Mouse (Mus musculus): ENCODE results near the gene Vstm2l. TPM values are rescaled to one million over a fixed set of nuclear protein-coding genes. Genes with fewer than 3 reads are reported as not detected.
A peak's percentile ranks its signal among the peaks of the same experiment; 100 is the strongest.

Vstm2l gene
- polyA plus RNA-seq, 1 experiment from 2014 or later, result 0.73 TPM

DNA sequence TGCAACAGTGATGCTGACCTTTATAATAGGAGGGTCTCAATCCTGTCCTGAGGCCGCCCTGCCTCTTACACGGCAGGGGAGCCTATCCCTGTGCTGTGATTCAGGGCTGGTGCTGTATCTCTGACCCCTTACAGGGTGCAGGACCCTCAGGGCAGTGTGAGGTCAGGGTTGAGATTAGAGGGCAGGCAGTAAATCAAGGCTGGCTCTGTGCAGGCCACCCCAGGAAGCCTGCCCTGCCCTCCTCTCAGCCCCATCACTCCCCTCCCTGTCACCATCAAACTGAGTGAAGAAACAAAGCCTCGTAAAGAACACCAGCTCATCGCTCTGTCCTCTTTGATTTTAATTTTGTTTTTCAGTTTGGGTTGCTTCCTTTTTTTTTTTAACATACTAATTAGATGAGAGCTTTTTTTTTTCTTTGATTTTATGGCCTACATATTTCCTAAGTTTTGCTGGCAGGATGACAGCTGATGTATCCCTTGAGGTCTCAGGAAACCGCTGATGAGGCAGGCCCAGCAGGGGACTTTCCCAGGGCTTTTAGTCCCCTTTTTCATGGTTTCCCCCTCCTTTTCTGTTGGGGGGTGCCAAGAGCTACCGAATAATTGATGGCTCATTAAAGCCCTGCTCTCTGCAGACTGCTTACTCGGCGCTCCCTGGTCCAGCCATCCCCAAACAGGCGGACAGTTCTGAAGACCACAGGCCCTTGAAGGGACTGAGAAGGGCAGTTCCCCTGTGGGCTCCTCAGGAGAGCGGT lies 27.0 kb upstream of the Vstm2l start:
- H3K9me3 ChIP-seq (ENCODE audit: control insufficient read depth, low read length), result no peaks in the 10 kb centered on the region
- no peak overlapping the region for H3K27ac ChIP-seq (ENCODE audit: low read depth)
- no peak overlapping the region for H3K4me3 ChIP-seq (ENCODE audit: low read depth, low read length)
- no peak overlapping the region for H3K4me2 ChIP-seq (ENCODE audit: low read length)
- DNase-seq (ENCODE audit: low spot score) (no peak), ATAC-seq (replicated peaks; ENCODE audit: low FRiP score, low TSS enrichment, low read depth) (no peak)
- H3K4me1 ChIP-seq (replicated peaks; ENCODE audit: control insufficient read depth, insufficient read depth, low read length), result peaks cover 23% of the 10 kb centered on the region
- H3K9ac ChIP-seq (ENCODE audit: low read length), result no peak overlapping the region
- WGBS, result 34% methylated on average over 10 of the region's 10 CpGs
- peaks cover 14% of the 10 kb centered on the region for H3K36me3 ChIP-seq (ENCODE audit: control insufficient read depth, insufficient read depth, low read length)
- no peaks in the 10 kb centered on the region for H3K27me3 ChIP-seq (replicated peaks; ENCODE audit: control insufficient read depth, insufficient read depth, low read length)

- Histone ChIP-seq H3K27me3 (replicated peaks; ENCODE audit: control insufficient read depth, insufficient read depth, low read length) (no peaks in the 10 kb centered on the region), H3K27ac (ENCODE audit: low read depth) (no peak overlapping the region), H3K36me3 (ENCODE audit: control insufficient read depth, insufficient read depth, low read length) (no peaks in the 10 kb centered on the region), H3K4me2 (ENCODE audit: low read length) (no peak overlapping the region), H3K4me1 (replicated peaks; ENCODE audit: control insufficient read depth, insufficient read depth, low read length) (peaks cover 23% of the 10 kb centered on the region), H3K9me3 (ENCODE audit: control insufficient read depth, low read length) (no peaks in the 10 kb centered on the region), H3K4me3 (ENCODE audit: low read depth, low read length) (no peak overlapping the region), H3K9ac (ENCODE audit: low read length) (no peak overlapping the region)
- ATAC-seq (replicated peaks; ENCODE audit: low FRiP score, low TSS enrichment, low read depth), result no peak
- DNase-seq (ENCODE audit: low spot score), result no peak
- WGBS, result 64% methylated on average over 6 of the region's 6 CpGs
These were observed 23.3 kb upstream of the Vstm2l start for GRCm38 (mm10) chr2:157891166-157891565.

DNA sequence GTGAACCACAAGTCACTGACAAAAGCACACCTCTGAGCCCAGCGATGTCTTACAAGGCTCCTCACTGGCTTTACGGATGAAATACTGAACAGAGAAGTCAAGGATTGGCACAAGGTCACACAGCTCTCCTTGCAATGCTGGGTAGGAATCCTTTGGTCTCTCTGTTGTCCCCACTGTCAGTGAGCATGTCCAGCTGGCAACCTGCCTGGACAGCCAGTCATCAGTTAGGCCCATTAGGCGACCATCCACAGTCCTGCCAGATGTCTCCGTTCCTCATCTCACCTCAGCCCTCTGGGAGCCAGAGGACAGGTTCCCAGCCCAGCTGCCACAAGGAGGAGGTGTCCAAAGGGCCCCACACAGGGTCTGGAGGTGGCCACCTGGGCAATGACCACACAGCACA lies 17.3 kb upstream of the Vstm2l start:
- Histone ChIP-seq H3K4me3 (ENCODE audit: low read depth, low read length) (no peak overlapping the region), H3K36me3 (ENCODE audit: control insufficient read depth, insufficient read depth, low read length) (no peaks in the 10 kb centered on the region), H3K4me2 (ENCODE audit: low read length) (no peak overlapping the region), H3K27ac (ENCODE audit: low read depth) (no peak overlapping the region), H3K27me3 (replicated peaks; ENCODE audit: control insufficient read depth, insufficient read depth, low read length) (0 out of 2 replicates have a peak, but pooled peaks cover 3% of the 10 kb centered on the region), H3K4me1 (replicated peaks; ENCODE audit: control insufficient read depth, insufficient read depth, low read length) (no peaks in the 10 kb centered on the region), H3K9ac (ENCODE audit: low read length) (no peak overlapping the region), H3K9me3 (ENCODE audit: control insufficient read depth, low read length) (no peaks in the 10 kb centered on the region)
- DNase-seq (ENCODE audit: low spot score) (no peak), ATAC-seq (replicated peaks; ENCODE audit: low FRiP score, low TSS enrichment, low read depth) (no peak)
- 76% methylated on average over 4 of the region's 4 CpGs for WGBS

DNA sequence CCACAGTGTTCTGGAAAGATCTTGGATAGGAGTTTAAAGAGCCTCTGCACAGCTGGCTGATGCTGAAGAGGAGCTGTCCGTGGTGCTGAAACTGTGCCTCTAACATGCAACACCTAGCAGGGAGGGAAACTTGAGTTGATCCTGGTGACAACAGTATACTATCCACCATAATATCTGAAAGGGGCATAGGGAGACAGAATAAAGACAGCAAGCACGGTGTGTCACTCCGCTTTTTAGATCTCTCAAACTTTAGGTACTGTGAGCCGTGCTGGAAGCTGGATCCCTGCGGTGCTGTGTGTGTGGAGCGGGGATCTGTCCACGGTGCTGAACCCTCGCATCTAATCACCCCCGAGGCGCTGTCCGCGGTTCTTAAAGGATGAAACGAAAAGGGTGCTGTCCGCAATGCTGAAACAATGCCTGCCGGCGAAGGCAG lies 1.2 kb upstream of the Vstm2l start:
- Histone ChIP-seq H3K4me1 (replicated peaks; ENCODE audit: control insufficient read depth, insufficient read depth, low read length) (0 out of 2 replicates have a peak, but pooled peaks cover 3% of the 10 kb centered on the region), H3K4me2 (ENCODE audit: low read length) (no peak overlapping the region), H3K4me3 (ENCODE audit: low read depth, low read length) (no peak overlapping the region), H3K9ac (ENCODE audit: low read length) (no peak overlapping the region), H3K27ac (ENCODE audit: low read depth) (no peak overlapping the region), H3K27me3 (replicated peaks; ENCODE audit: control insufficient read depth, insufficient read depth, low read length) (peaks cover 45% of the 10 kb centered on the region), H3K36me3 (ENCODE audit: control insufficient read depth, insufficient read depth, low read length) (no peaks in the 10 kb centered on the region), H3K9me3 (ENCODE audit: control insufficient read depth, low read length) (no peaks in the 10 kb centered on the region)
- 1% methylated on average over 16 of the region's 16 CpGs for WGBS
- ATAC-seq (replicated peaks; ENCODE audit: low FRiP score, low TSS enrichment, low read depth) (peak; percentile 79), DNase-seq (ENCODE audit: low spot score) (peak; percentile 100)

DNA sequence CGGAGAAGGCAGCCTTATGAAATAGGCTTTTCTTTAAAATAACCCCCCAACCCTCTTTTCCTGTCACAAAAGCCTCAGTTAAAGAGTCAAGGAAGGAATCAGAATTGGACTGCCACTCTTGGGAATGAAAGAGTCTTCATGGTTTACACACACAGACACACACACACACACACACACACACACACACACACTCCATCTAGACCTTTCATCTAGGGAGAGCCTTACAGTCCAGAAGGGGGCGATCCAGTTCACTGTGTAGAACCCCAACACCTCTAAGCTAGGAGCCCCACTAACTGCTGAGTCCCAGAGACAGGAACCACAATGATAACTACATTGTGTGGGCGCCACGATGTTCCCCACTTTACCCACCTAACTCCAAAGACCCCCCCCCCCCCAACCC lies 748 bp upstream of the Vstm2l start:
- no peaks in the 10 kb centered on the region for H3K9me3 ChIP-seq (ENCODE audit: control insufficient read depth, low read length)
- 2% methylated on average over 4 of the region's 4 CpGs for WGBS
- H3K9ac ChIP-seq (ENCODE audit: low read length), result no peak overlapping the region
- no peaks in the 10 kb centered on the region for H3K36me3 ChIP-seq (ENCODE audit: control insufficient read depth, insufficient read depth, low read length)
- no peak overlapping the region for H3K27ac ChIP-seq (ENCODE audit: low read depth)
- DNase-seq (ENCODE audit: low spot score), result no peak
- peaks cover 45% of the 10 kb centered on the region for H3K27me3 ChIP-seq (replicated peaks; ENCODE audit: control insufficient read depth, insufficient read depth, low read length)
- no peak overlapping the region for H3K4me3 ChIP-seq (ENCODE audit: low read depth, low read length)
- H3K4me1 ChIP-seq (replicated peaks; ENCODE audit: control insufficient read depth, insufficient read depth, low read length), result 0 out of 2 replicates have a peak, but pooled peaks cover 3% of the 10 kb centered on the region
- no peak overlapping the region for H3K4me2 ChIP-seq (ENCODE audit: low read length)
- ATAC-seq (replicated peaks; ENCODE audit: low FRiP score, low TSS enrichment, low read depth), result no peak

DNA sequence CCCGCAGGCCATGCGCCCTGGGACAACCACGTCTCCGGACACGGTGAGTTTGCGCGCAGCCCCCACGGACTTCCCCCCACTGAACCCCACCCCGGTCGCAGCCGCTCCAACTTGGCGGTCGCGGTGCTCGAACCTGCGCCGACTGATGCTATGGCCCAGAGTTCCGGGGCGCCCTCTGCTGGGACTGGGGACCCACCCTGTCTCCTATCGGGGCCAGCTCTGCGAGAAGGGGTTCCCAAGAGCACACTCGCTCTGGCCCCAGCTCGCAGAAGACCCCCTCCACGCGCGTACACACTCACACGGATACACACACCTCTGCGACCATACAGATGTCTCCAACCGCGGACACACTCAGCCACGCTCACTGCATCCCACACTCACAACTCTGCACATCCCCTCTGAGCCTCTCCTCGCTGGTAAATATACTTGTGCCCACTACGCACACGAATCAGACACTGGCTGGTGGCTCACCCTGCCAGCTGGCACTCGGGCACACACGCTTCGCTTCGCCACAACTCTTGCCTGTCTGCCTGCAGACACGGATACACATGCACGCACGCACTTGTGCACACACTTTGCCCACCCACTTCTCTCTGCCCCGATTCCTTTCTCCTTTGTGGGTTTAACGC lies 550 bp downstream of the Vstm2l start:
- WGBS, result 36% methylated on average over 43 of the region's 43 CpGs
- peak overlapping the region; percentile 51 for H3K4me2 ChIP-seq (ENCODE audit: low read length)
- H3K4me1 ChIP-seq (replicated peaks; ENCODE audit: control insufficient read depth, insufficient read depth, low read length), result 0 out of 2 replicates have a peak, but pooled peaks cover 3% of the 10 kb centered on the region
- H3K4me3 ChIP-seq (ENCODE audit: low read depth, low read length), result peak overlapping the region; percentile 33
- H3K27ac ChIP-seq (ENCODE audit: low read depth), result no peak overlapping the region
- DNase-seq (ENCODE audit: low spot score) (no peak), ATAC-seq (replicated peaks; ENCODE audit: low FRiP score, low TSS enrichment, low read depth) (no peak)
- peaks cover 47% of the 10 kb centered on the region for H3K27me3 ChIP-seq (replicated peaks; ENCODE audit: control insufficient read depth, insufficient read depth, low read length)
- H3K9ac ChIP-seq (ENCODE audit: low read length), result no peak overlapping the region
- H3K9me3 ChIP-seq (ENCODE audit: control insufficient read depth, low read length), result no peaks in the 10 kb centered on the region
- H3K36me3 ChIP-seq (ENCODE audit: control insufficient read depth, insufficient read depth, low read length), result no peaks in the 10 kb centered on the region

DNA sequence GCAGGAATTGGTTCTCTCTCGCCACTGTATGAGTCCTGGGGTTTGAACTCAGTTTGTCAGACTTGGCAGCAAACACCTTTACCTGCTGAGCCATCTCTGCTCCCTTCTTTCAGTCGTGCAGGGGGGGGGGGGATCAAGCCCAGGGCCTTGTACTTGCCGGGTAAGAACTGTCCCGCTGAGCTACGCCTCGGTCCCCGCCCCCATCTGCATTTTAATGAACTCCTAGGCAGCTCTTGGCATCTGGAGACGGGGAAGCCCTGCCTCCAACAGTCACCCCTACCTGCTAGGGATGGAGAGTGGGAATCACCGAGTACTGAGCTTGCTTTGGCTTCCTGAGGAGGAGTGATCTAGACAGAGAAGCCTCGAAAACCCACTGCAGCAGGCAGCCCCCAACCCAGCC lies 4.1 kb downstream of the Vstm2l start:
- H3K27ac ChIP-seq (ENCODE audit: low read depth), result no peak overlapping the region
- H3K27me3 ChIP-seq (replicated peaks; ENCODE audit: control insufficient read depth, insufficient read depth, low read length), result peaks cover 46% of the 10 kb centered on the region
- H3K36me3 ChIP-seq (ENCODE audit: control insufficient read depth, insufficient read depth, low read length), result no peaks in the 10 kb centered on the region
- WGBS, result 8% methylated on average over 10 of the region's 10 CpGs
- DNase-seq (ENCODE audit: low spot score) (no peak), ATAC-seq (replicated peaks; ENCODE audit: low FRiP score, low TSS enrichment, low read depth) (no peak)
- H3K9me3 ChIP-seq (ENCODE audit: control insufficient read depth, low read length), result no peaks in the 10 kb centered on the region
- H3K4me2 ChIP-seq (ENCODE audit: low read length), result no peak overlapping the region
- no peak overlapping the region for H3K9ac ChIP-seq (ENCODE audit: low read length)
- no peak overlapping the region for H3K4me3 ChIP-seq (ENCODE audit: low read depth, low read length)
- H3K4me1 ChIP-seq (replicated peaks; ENCODE audit: control insufficient read depth, insufficient read depth, low read length), result 0 out of 2 replicates have a peak, but pooled peaks cover 3% of the 10 kb centered on the region

DNA sequence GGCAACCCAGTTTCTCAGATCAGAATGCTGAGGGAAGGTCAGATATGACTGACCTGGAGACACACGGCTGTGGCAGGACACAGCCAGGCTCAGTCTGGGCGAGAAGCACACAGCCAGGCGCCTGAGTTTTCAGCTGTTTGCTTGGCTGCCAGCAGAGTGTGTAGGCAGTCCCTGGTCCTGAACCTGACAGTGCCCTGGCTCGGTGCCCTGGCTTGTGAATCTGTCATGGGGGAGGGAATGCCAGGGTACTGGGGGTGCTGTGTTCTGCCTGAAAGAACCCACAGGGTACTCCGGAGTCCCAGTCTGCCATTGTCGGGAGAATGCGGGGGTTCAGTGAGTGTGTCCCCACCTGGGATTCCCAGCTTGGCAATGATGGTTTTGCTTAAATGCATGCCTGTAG lies 7.1 kb downstream of the Vstm2l start:
- Histone ChIP-seq H3K4me3 (ENCODE audit: low read depth, low read length) (no peak overlapping the region), H3K4me2 (ENCODE audit: low read length) (no peak overlapping the region), H3K9ac (ENCODE audit: low read length) (no peak overlapping the region), H3K27me3 (replicated peaks; ENCODE audit: control insufficient read depth, insufficient read depth, low read length) (peaks cover 16% of the 10 kb centered on the region; the same call in 1 of the 2 replicates), H3K27ac (ENCODE audit: low read depth) (no peak overlapping the region), H3K4me1 (replicated peaks; ENCODE audit: control insufficient read depth, insufficient read depth, low read length) (no peaks in the 10 kb centered on the region; the same call in 1 of the 2 replicates), H3K36me3 (ENCODE audit: control insufficient read depth, insufficient read depth, low read length) (no peaks in the 10 kb centered on the region), H3K9me3 (ENCODE audit: control insufficient read depth, low read length) (no peaks in the 10 kb centered on the region)
- 65% methylated on average over 7 of the region's 7 CpGs for WGBS
- no peak for ATAC-seq (replicated peaks; ENCODE audit: low FRiP score, low TSS enrichment, low read depth)
- DNase-seq (ENCODE audit: low spot score), result no peak
